Mouse (Mus musculus) stomach, embryonic 14.5 days (tissue): ENCODE data around the gene Odf3. TPM values are rescaled to one million over a fixed set of nuclear protein-coding genes. Genes with fewer than 3 reads are reported as not detected.

ENCODE experiments used
- ATAC-seq: fragments of 200-750 bp; cut with Nextera tagmentation; 2 replicates; pipeline ENCODE4 v1.8.0; 2017; ENCODE audit warnings: low read depth, moderate TSS enrichment; ENCODE audit not compliant: insufficient number of reproducible peaks, insufficient read depth, low FRiP score
- H3K27ac ChIP-seq: fragments of 300-500 bp; sonication (generic); 2 replicates; pipeline ENCODE4 v1.5.1; 2014; ENCODE audit warnings: mild to moderate bottlenecking, low read length, moderate library complexity, mixed read lengths
- H3K27me3 ChIP-seq: fragments of 300-500 bp; sonication (generic); 2 replicates; pipeline ENCODE4 v1.6.1; 2014; ENCODE audit warnings: low read length, control low read depth, mixed read lengths; ENCODE audit not compliant: control insufficient read depth, insufficient read depth
- H3K36me3 ChIP-seq: fragments of 300-500 bp; sonication (generic); 2 replicates; pipeline ENCODE4 v1.6.1; 2014; ENCODE audit warnings: mild to moderate bottlenecking, control low read depth, low read length, moderate library complexity, mixed read lengths; ENCODE audit not compliant: control insufficient read depth, insufficient read depth
- H3K4me1 ChIP-seq: fragments of 300-500 bp; sonication (generic); 2 replicates; pipeline ENCODE4 v1.6.1; 2014; ENCODE audit warnings: low read length, control low read depth, mixed read lengths; ENCODE audit not compliant: control insufficient read depth, insufficient read depth
- H3K4me2 ChIP-seq: fragments of 300-500 bp; sonication (generic); replicated peaks from 2 replicates; pipeline ENCODE4 v1.6.1; 2014; ENCODE audit warnings: low read depth, low read length, control low read depth
- H3K4me3 ChIP-seq: fragments of 300-500 bp; sonication (generic); 2 replicates; pipeline ENCODE4 v1.5.1; 2014; ENCODE audit warnings: low read depth, low read length, control low read depth
- H3K9ac ChIP-seq: fragments of 300-500 bp; sonication (generic); replicated peaks from 2 replicates; pipeline ENCODE4 v1.6.1; 2014; ENCODE audit warnings: low read depth, mild to moderate bottlenecking, control low read depth, low read length, moderate library complexity, mixed read lengths
- H3K9me3 ChIP-seq: fragments of 300-500 bp; sonication (generic); 2 replicates; pipeline ENCODE4 v1.6.1; 2016; ENCODE audit warnings: low read depth, low read length, control low read depth; ENCODE audit not compliant: control insufficient read depth
- WGBS: fragments of 180-500 bp; shearing (Covaris S2); extraction: QIAGEN DNeasy Blood & Tissue Kit; methylation state at CpG from one replicate; pipeline ENCODE4 v1.1.7; 2014; 5-methylcytosine and 5-hydroxymethylcytosine counted together
- polyA plus RNA-seq: library from polyadenylated mRNA; unstranded; fragments of >200 nt; fragmentation: Nextera tagmentation; extraction: Ambion mirVana; gene quantifications from 2 replicates; pipeline ENCODE4 v1.2.1, GENCODE M21; 2014

Gene Odf3
- not detected in 2 replicates for polyA plus RNA-seq

DNA sequence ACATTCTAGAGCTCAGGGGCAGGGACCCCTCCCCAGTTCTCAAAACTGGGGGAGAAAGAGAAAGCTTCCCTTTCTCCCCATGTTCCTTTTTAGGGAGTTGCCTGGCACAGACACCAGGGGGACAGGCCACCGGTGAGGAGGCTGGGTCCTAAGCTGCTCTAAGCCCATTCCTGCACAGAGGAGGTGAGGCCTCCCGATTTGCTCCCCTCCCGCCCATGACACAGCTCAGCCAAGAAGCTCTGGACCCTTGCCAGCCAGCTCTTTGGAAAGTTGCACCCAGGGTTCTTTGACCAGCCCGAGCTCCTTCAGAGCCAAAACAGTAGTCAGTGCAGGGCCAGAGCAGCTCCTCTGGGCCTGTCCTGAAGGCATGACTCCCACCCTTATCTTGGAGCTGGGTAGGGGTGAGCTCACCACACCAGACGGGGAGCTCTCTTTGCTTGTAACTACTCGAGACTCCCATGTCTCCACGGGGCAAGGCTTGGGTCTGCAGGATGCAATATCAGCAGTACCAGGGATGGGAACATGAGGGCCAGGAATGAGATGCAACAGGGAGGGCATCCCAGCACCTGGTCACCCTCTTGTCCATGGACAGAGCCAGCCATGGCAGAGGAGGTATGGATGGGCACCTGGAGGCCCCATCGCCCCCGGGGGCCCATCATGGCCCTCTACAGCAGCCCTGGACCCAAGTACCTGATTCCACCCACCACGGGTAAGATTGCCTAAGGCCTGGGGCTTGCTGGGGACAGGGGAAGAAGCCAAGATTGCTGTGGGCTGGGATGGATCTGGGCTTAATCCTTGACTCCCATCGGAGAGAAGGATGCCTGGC is at the start of gene Odf3:
Odf3 (plus strand) TSS at position 51 of the 826 bp plus-strand sequence.
- no peaks in the 10 kb centered on the region for H3K9me3 ChIP-seq
- no peak within 1 kb of the TSS for H3K27ac ChIP-seq
- ATAC-seq = no peak
- no peak within 1 kb of the TSS for H3K4me3 ChIP-seq
- 0 out of 2 replicates have a peak, but pooled peaks cover 4% of the 10 kb centered on the region for H3K4me1 ChIP-seq
- H3K36me3 ChIP-seq = peaks cover 9% of the 10 kb centered on the region; the same call in 1 of the 2 replicates
- H3K9ac ChIP-seq = no peak within 1 kb of the TSS
- no peaks in the 10 kb centered on the region for H3K27me3 ChIP-seq
- 60% methylated on average over 11 of the region's 11 CpGs for WGBS
- no peak within 1 kb of the TSS for H3K4me2 ChIP-seq

DNA sequence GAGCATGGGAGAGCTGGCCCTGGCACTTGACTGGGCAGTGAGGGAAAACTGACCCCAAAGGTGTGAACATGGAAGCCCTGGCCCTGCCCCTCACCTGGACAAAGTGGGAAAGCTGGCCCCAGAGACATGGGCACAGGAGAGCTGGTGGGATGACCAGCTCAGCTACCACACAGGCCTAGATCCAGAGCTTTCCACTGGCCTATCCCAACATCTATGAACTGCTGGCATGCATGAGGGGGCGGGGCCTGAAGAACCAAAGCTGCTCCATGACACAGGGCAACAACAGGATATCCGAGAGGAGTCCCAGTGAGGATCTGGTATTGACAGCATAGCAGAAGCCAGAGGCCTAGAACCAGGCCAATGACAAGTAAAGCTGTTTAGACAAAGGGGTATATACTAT is 49.4 kb upstream of the Odf3 start:
- no peak overlapping the region for H3K4me3 ChIP-seq
- no peaks in the 10 kb centered on the region for H3K9me3 ChIP-seq
- no peaks in the 10 kb centered on the region for H3K27me3 ChIP-seq
- H3K27ac ChIP-seq = no peak overlapping the region
- H3K9ac ChIP-seq = no peak overlapping the region
- no peaks in the 10 kb centered on the region for H3K4me1 ChIP-seq
- H3K4me2 ChIP-seq = no peak overlapping the region
- WGBS = 69% methylated on average over 2 of the region's 2 CpGs
- 0 out of 2 replicates have a peak, but pooled peaks have one; percentile 14 for ATAC-seq
- H3K36me3 ChIP-seq = no peaks in the 10 kb centered on the region

DNA sequence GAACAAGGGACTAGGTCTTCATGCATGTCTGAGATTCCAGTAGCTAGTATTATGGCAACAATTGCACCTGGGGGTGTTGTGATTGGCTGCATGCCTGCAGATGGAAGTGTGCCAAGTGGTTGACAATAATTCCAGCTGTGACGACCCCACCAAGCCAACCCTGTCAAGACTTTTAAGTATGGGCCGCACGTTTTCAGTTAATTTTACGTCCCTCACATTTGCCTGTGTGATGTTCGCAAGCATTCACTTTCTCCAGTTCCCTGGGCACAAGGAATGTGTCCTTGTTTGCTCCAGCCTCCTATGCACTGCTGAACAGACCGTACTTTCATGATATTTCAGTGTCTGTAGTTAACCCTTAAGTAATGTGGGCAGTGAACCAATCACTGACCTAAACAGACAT is 45.0 kb upstream of the Odf3 start:
- Histone ChIP-seq H3K27ac (no peak overlapping the region), H3K9ac (no peak overlapping the region), H3K9me3 (no peaks in the 10 kb centered on the region), H3K36me3 (no peaks in the 10 kb centered on the region), H3K4me2 (no peak overlapping the region), H3K4me3 (no peak overlapping the region), H3K27me3 (no peaks in the 10 kb centered on the region), H3K4me1 (no peaks in the 10 kb centered on the region)
- ATAC-seq = no peak
- WGBS = 72% methylated on average over 6 of the region's 6 CpGs

DNA sequence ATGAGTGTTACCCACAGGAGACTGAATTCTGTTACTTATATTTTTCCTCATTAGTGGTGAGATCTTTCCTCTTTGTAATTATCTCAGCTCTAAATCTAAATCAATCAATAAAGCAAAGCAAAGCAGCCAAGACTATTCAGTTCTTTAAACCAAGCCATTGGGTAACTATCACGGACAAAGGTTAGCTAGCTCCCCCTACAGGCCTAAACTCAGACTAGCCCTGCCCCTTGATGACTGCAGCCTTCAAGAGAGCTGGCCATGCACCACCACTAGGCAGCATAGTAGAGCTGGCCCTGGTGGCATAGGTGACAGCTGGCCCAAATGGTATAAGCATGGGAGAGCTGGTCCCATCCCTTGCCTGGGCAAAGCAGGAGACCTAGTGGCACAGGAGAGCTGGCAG is 41.9 kb upstream of the Odf3 start:
- no peaks in the 10 kb centered on the region for H3K36me3 ChIP-seq
- H3K27ac ChIP-seq = no peak overlapping the region
- no peaks in the 10 kb centered on the region for H3K9me3 ChIP-seq
- no peaks in the 10 kb centered on the region for H3K27me3 ChIP-seq
- no peak overlapping the region for H3K9ac ChIP-seq
- H3K4me2 ChIP-seq = no peak overlapping the region
- ATAC-seq = no peak
- H3K4me1 ChIP-seq = no peaks in the 10 kb centered on the region
- H3K4me3 ChIP-seq = no peak overlapping the region
- 15% methylated on average over 1 of the region's 1 CpGs for WGBS

DNA sequence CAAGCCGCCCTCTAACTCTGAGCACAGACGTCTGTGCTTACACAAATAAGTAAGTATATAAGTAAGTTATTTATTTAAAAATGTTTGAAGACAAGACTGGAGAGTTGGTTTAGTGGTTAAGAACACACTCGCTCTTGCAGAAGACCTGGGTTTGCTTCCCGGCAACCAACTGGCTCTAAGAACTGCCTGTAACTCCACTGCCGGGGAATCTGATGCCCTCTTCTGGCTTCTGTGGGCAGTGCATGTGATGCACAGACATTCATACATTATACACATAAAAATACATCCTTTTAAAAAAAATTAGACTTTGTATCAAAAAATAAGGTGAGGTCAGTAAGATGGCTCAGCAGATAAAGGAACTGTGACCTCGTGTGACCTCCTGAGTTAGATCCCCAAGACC is 37.1 kb upstream of the Odf3 start:
- H3K4me2 ChIP-seq = no peak overlapping the region
- no peak overlapping the region for H3K4me3 ChIP-seq
- H3K27ac ChIP-seq = no peak overlapping the region
- H3K9ac ChIP-seq = no peak overlapping the region
- H3K36me3 ChIP-seq = no peaks in the 10 kb centered on the region; the same call in 1 of the 2 replicates
- no peaks in the 10 kb centered on the region for H3K4me1 ChIP-seq
- no peaks in the 10 kb centered on the region for H3K9me3 ChIP-seq
- WGBS = 88% methylated on average over 6 of the region's 6 CpGs
- H3K27me3 ChIP-seq = no peaks in the 10 kb centered on the region
- no peak for ATAC-seq

DNA sequence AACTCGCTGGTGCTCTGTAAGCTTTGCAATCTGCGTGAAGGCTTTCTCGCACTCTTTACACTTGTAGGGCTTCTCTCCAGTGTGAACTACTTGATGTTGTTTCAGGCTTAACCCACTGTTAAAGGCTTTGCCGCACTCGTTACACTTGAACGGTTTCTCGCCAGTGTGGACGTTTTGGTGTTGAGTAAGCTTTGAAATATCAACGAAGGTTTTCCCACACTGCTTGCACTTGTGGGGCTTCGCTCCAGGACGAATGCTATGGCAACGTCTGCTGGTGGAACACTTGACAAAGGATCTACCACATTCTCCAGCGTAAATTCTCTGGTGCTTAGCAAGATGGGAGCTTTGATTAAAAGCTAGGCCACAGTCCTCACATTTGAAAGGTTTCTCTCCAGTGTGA is 35.9 kb upstream of the Odf3 start:
- Histone ChIP-seq H3K9ac (no peak overlapping the region), H3K36me3 (no peaks in the 10 kb centered on the region; the same call in 1 of the 2 replicates), H3K4me2 (no peak overlapping the region), H3K4me1 (no peaks in the 10 kb centered on the region), H3K27ac (no peak overlapping the region), H3K27me3 (no peaks in the 10 kb centered on the region), H3K4me3 (no peak overlapping the region), H3K9me3 (no peaks in the 10 kb centered on the region)
- no peak for ATAC-seq
- WGBS = 89% methylated on average over 13 of the region's 13 CpGs

DNA sequence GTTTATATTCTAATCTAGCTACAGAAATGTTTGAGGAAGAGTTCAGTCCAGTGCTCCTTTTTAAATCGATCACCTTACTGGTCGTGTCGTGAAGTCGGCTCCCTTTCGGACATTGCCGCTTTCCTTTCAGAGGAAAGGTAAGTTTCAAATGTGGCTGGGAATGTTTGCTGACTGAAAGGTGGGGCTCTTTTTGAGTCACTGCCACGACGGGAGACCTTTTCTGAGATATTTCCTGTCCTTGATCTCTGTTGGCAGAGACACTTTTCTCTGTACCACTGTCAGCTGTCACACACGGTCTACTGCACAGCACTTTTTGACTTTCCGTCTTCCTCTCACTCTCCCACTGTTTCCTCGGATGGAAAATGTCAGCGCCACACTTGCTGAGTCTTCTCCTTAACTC is 34.8 kb upstream of the Odf3 start:
- 91% methylated on average over 12 of the region's 12 CpGs for WGBS
- H3K36me3 ChIP-seq = no peaks in the 10 kb centered on the region; the same call in 1 of the 2 replicates
- H3K4me2 ChIP-seq = no peak overlapping the region
- no peak overlapping the region for H3K4me3 ChIP-seq
- ATAC-seq = no peak
- no peaks in the 10 kb centered on the region for H3K27me3 ChIP-seq
- no peak overlapping the region for H3K27ac ChIP-seq
- no peaks in the 10 kb centered on the region for H3K4me1 ChIP-seq
- no peak overlapping the region for H3K9ac ChIP-seq
- H3K9me3 ChIP-seq = no peaks in the 10 kb centered on the region

DNA sequence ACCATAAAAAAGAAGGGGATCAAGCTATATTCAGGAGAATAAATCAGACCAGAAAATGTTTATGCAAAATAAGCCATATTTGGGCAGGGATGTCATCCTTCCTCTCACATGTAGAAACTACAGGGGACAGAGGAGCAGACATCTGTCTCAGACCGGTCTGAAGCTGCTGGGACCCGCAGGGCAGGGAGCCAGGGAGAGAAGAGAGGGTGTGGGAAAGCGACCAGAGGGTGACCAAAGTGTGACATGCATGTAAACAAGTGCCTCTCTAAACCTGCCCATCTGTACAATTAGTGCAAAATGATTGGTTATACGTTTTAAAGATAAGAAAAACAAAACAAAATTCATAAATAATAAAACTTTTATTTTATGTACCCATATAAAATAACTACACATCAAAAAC is 27.4 kb upstream of the Odf3 start:
- H3K27ac ChIP-seq = no peak overlapping the region
- no peak overlapping the region for H3K9ac ChIP-seq
- no peaks in the 10 kb centered on the region for H3K36me3 ChIP-seq
- 66% methylated on average over 4 of the region's 4 CpGs for WGBS
- H3K4me1 ChIP-seq = no peaks in the 10 kb centered on the region
- ATAC-seq = no peak
- H3K9me3 ChIP-seq = no peaks in the 10 kb centered on the region
- no peak overlapping the region for H3K4me3 ChIP-seq
- H3K4me2 ChIP-seq = no peak overlapping the region
- no peaks in the 10 kb centered on the region for H3K27me3 ChIP-seq

DNA sequence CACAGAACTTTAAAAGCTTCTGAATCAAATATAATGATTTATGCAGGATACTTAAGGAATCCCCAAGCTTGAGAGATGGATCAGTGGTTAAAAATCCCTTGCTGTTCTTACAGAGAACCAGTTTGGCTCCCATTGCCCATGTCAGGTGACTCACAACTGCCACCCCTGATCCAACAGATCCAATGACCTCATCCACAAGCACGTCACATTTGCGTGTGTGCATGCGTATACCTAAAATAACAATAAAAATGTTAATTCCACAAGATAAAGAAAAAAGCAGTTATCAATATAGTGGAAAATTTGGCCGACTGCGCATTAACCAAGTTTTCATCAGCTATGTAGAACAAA is 26.3 kb upstream of the Odf3 start:
- H3K4me2 ChIP-seq = peak overlapping the region; percentile 74
- no peaks in the 10 kb centered on the region for H3K36me3 ChIP-seq
- ATAC-seq = no peak
- 45% methylated on average over 5 of the region's 5 CpGs for WGBS
- H3K9ac ChIP-seq = peak overlapping the region; percentile 30; the same call in 1 of the 2 replicates
- H3K27me3 ChIP-seq = no peaks in the 10 kb centered on the region
- H3K4me1 ChIP-seq = no peaks in the 10 kb centered on the region
- peak overlapping the region; percentile 37 for H3K4me3 ChIP-seq
- no peak overlapping the region for H3K27ac ChIP-seq
- H3K9me3 ChIP-seq = no peaks in the 10 kb centered on the region
